Comparison of ENCODE assay signal across 8 mouse cellular contexts in genomic region chr1:84933472-84934150, GRCm38 (mm10). TPM values are rescaled to one million over a fixed set of nuclear protein-coding genes. Genes with fewer than 3 reads are reported as not detected.
DNase-seq lines count a peak whose midpoint lies in the region; ATAC-seq lines count a peak whose summit lies in the region.

No protein-coding gene starts in this region.

- peak overlapping the region; percentile 89 for H3K4me2 ChIP-seq in lung, embryonic 15.5 days

- H3K4me3 ChIP-seq in hindbrain, embryonic 10.5 days: peak overlapping the region; percentile 70
- peak overlapping the region; percentile 42; the same call in 1 of the 2 replicates for H3K4me3 ChIP-seq in lung, embryonic 15.5 days

- WGBS in hindbrain, embryonic 10.5 days: 12% methylated on average over 22 of the region's 22 CpGs
- 14% methylated on average over 22 of the region's 22 CpGs for WGBS in lung, embryonic 15.5 days

- DNase-seq in NIH3T3 (ENCODE audit: low read depth): peak; percentile 56
- DNase-seq in cerebellum, adult 18-20 months: peak; percentile 87 to 89
- peak; percentile 83 for DNase-seq in hindbrain, embryonic 10.5 days (ENCODE audit: low spot score)
- DNase-seq in layer of hippocampus, adult 9-11 months: peak; percentile 79
- peak; percentile 69 for DNase-seq in ovary, postnatal 14 days (ENCODE audit: low spot score)
- peak; percentile 70 to 72 for DNase-seq in urinary bladder, postnatal 36 days (ENCODE audit: low spot score in 2 of 2)

- H3K4me1 ChIP-seq in hindbrain, embryonic 10.5 days (replicated peaks): 0 out of 2 replicates have a peak, but pooled peaks cover 4% of the 10 kb centered on the region
- peaks cover 14% of the 10 kb centered on the region for H3K4me1 ChIP-seq in lung, embryonic 15.5 days

- H3K27ac ChIP-seq in hindbrain, embryonic 10.5 days: no peak overlapping the region
- no peak overlapping the region for H3K27ac ChIP-seq in lung, embryonic 15.5 days

- H3K27me3 ChIP-seq in hindbrain, embryonic 10.5 days (ENCODE audit: insufficient read depth, poor library complexity, severe bottlenecking): peaks cover 20% of the 10 kb centered on the region
- H3K27me3 ChIP-seq in lung, embryonic 15.5 days: peaks cover 30% of the 10 kb centered on the region

- no peaks in the 10 kb centered on the region for H3K9me3 ChIP-seq in hindbrain, embryonic 10.5 days
- H3K9me3 ChIP-seq in lung, embryonic 15.5 days: no peaks in the 10 kb centered on the region

- 0 out of 2 replicates have a peak, but pooled peaks have one; percentile 20 for ATAC-seq in frontal cortex, adult (ENCODE audit: low TSS enrichment)
- ATAC-seq in lung, embryonic 15.5 days (ENCODE audit: borderline replicate concordance, extremely low read depth, low FRiP score, low TSS enrichment): no peak

- H3K36me3 ChIP-seq in hindbrain, embryonic 10.5 days: no peaks in the 10 kb centered on the region
- no peaks in the 10 kb centered on the region for H3K36me3 ChIP-seq in lung, embryonic 15.5 days

- H3K9ac ChIP-seq in lung, embryonic 15.5 days: no peak overlapping the region

RNA-seq across cellular contexts. Expression of gene Slc16a14, which starts 1.3 kb away (rescaled TPM):
- polyA plus RNA-seq in hindbrain, embryonic 10.5 days (2016; fragmentation: Nextera tagmentation; extraction: Ambion mirVana): 1.3 and 3.7 TPM in 2 replicates
- 0.06 and 0.30 TPM in 2 replicates for polyA plus RNA-seq in lung, embryonic 15.5 days (2015; fragmentation: Nextera tagmentation; extraction: Ambion mirVana)
